Mouse (Mus musculus) myocyte (in vitro differentiated cells): ENCODE results near the gene Lrrc75a.

Experiments
- CEBPB ChIP-seq: IDR thresholded peaks from 2 replicates; pipeline ENCODE4 v1.6.1; 2011; ENCODE audit warnings: mild to moderate bottlenecking, moderate library complexity; ENCODE audit not compliant: poor library complexity, insufficient read depth, severe bottlenecking
- E2F4 ChIP-seq: IDR thresholded peaks from one replicate; pipeline ENCODE4 v1.6.1; 2011; ENCODE audit warnings: mild to moderate bottlenecking, control low read depth, moderate library complexity; ENCODE audit not compliant: insufficient read depth
- MAX ChIP-seq: IDR thresholded peaks from one replicate; pipeline ENCODE4 v1.6.1; 2011; ENCODE audit warnings: low read depth, mild to moderate bottlenecking, control low read depth
- MYOD1 ChIP-seq, 3 experiments: IDR thresholded peaks; one replicate each; pipeline ENCODE4 v1.6.1; 2011; ENCODE audit warnings: control low read depth in 2 of 3, low read depth in 2 of 3, mild to moderate bottlenecking in 2 of 3, moderate library complexity in 1 of 3; ENCODE audit not compliant: insufficient read length in 2 of 3, control insufficient read depth in 1 of 3
- MYOG ChIP-seq, 3 experiments: IDR thresholded peaks; one replicate each; pipeline ENCODE4 v1.6.1; 2011; ENCODE audit warnings: control low read depth in 2 of 3, low read depth in 2 of 3, mild to moderate bottlenecking in 2 of 3; ENCODE audit not compliant: insufficient read length in 2 of 3, control insufficient read depth in 1 of 3, insufficient read depth in 1 of 3
- POLR2A ChIP-seq: IDR thresholded peaks from one replicate; pipeline ENCODE4 v1.6.1; 2011; ENCODE audit warnings: low read depth, mild to moderate bottlenecking, control low read depth, moderate library complexity; ENCODE audit not compliant: insufficient read length
- POLR2AphosphoS2 ChIP-seq: IDR thresholded peaks from one replicate; pipeline ENCODE4 v1.6.1; 2011; ENCODE audit warnings: low read depth, control low read depth; ENCODE audit not compliant: insufficient read length
- REST ChIP-seq: IDR thresholded peaks from one replicate; pipeline ENCODE4 v1.6.1; 2011; ENCODE audit warnings: mild to moderate bottlenecking, control low read depth, moderate library complexity; ENCODE audit not compliant: insufficient read depth, insufficient read length
- SRF ChIP-seq: IDR thresholded peaks from one replicate; pipeline ENCODE4 v1.6.1; 2011; ENCODE audit warnings: low read depth; ENCODE audit not compliant: control insufficient read depth, insufficient read length
- TCF12 ChIP-seq: IDR thresholded peaks from one replicate; pipeline ENCODE4 v1.6.1; 2011; ENCODE audit warnings: mild to moderate bottlenecking, control low read depth; ENCODE audit not compliant: poor library complexity, insufficient read depth, severe bottlenecking
- TCF3 ChIP-seq: IDR thresholded peaks from one replicate; pipeline ENCODE4 v1.6.1; 2011; ENCODE audit warnings: low read depth, control low read depth; ENCODE audit not compliant: insufficient read length
- USF1 ChIP-seq: IDR thresholded peaks from one replicate; pipeline ENCODE4 v1.6.1; 2011; ENCODE audit warnings: low read depth, mild to moderate bottlenecking, control low read depth, moderate library complexity

- no peak for TF ChIP-seq POLR2A
- TF ChIP-seq MYOD1 (IDR thresholded peaks at IDR 0.05; ENCODE audit: control insufficient read depth in 1 of 3, insufficient read length in 2 of 3, low read depth in 2 of 3) = no peak
- no peak for TF ChIP-seq TCF3
- TF ChIP-seq E2F4 = no peak
- no peak for TF ChIP-seq TCF12
- no peak for TF ChIP-seq USF1
- TF ChIP-seq CEBPB = no peak
- TF ChIP-seq POLR2AphosphoS2 = no peak
- TF ChIP-seq REST = no peak
- TF ChIP-seq MYOG (IDR thresholded peaks at IDR 0.05; ENCODE audit: control insufficient read depth in 1 of 3, insufficient read depth in 1 of 3, insufficient read length in 2 of 3, low read depth in 2 of 3) = no peak
- TF ChIP-seq SRF = no peak
- TF ChIP-seq MAX = no peak
Observed at GRCm38 (mm10) chr11:62598571-62598970, 49.8 kb downstream of the Lrrc75a start.
